Mouse (Mus musculus): Measurements from ENCODE around the gene Adgrl2. TPM values are rescaled to one million over a fixed set of nuclear protein-coding genes. Genes with fewer than 3 reads are reported as not detected.

Gene Adgrl2
- polyA plus RNA-seq, 1 experiment = 90.3 TPM

GRCm38 (mm10) chr3:148916226-148916625, 74.1 kb downstream of the Adgrl2 start:
- Histone ChIP-seq H3K4me3 (ENCODE audit: insufficient read depth, low read length) (no peak overlapping the region), H3K4me1 (ENCODE audit: control insufficient read depth, insufficient read depth, low read length) (peaks cover 6% of the 10 kb centered on the region; the same call in 1 of the 2 replicates), H3K27ac (ENCODE audit: insufficient read depth, low read length) (no peak overlapping the region)
- no peak for TF ChIP-seq POLR2A (IDR thresholded peaks at IDR 0.05; ENCODE audit: extremely low read depth, insufficient read depth, low read length)
- TF ChIP-seq CTCF (IDR thresholded peaks at IDR 0.05; ENCODE audit: extremely low read depth, insufficient read depth, low read length) = no peak

GRCm38 (mm10) chr3:148912944-148913684, 77.2 kb downstream of the Adgrl2 start:
- Histone ChIP-seq H3K4me1 (ENCODE audit: control insufficient read depth, insufficient read depth, low read length) (peaks cover 5% of the 10 kb centered on the region; the same call in 1 of the 2 replicates), H3K4me3 (ENCODE audit: insufficient read depth, low read length) (no peak overlapping the region), H3K27ac (ENCODE audit: insufficient read depth, low read length) (no peak overlapping the region)
- TF ChIP-seq POLR2A (IDR thresholded peaks at IDR 0.05; ENCODE audit: extremely low read depth, insufficient read depth, low read length) (no peak), CTCF (IDR thresholded peaks at IDR 0.05; ENCODE audit: extremely low read depth, insufficient read depth, low read length) (no peak)

GRCm38 (mm10) chr3:148912536-148912935, 77.8 kb downstream of the Adgrl2 start:
- TF ChIP-seq POLR2A (IDR thresholded peaks at IDR 0.05; ENCODE audit: extremely low read depth, insufficient read depth, low read length) (no peak), CTCF (IDR thresholded peaks at IDR 0.05; ENCODE audit: extremely low read depth, insufficient read depth, low read length) (no peak)
- peaks cover 3% of the 10 kb centered on the region; the same call in 1 of the 2 replicates for H3K4me1 ChIP-seq (ENCODE audit: control insufficient read depth, insufficient read depth, low read length)
- no peak overlapping the region for H3K4me3 ChIP-seq (ENCODE audit: insufficient read depth, low read length)
- H3K27ac ChIP-seq (ENCODE audit: insufficient read depth, low read length) = no peak overlapping the region

- H3K4me3 ChIP-seq (ENCODE audit: insufficient read depth, low read length) = no peak overlapping the region
- TF ChIP-seq POLR2A (IDR thresholded peaks at IDR 0.05; ENCODE audit: extremely low read depth, insufficient read depth, low read length) (no peak), CTCF (IDR thresholded peaks at IDR 0.05; ENCODE audit: extremely low read depth, insufficient read depth, low read length) (no peak)
- no peak overlapping the region for H3K27ac ChIP-seq (ENCODE audit: insufficient read depth, low read length)
- peaks cover 9% of the 10 kb centered on the region for H3K4me1 ChIP-seq (ENCODE audit: control insufficient read depth, insufficient read depth, low read length)
These were observed 82.5 kb downstream of the Adgrl2 start for GRCm38 (mm10) chr3:148907873-148908272.

- H3K4me1 ChIP-seq (ENCODE audit: control insufficient read depth, insufficient read depth, low read length) = peaks cover 9% of the 10 kb centered on the region
- H3K4me3 ChIP-seq (ENCODE audit: insufficient read depth, low read length) = no peak overlapping the region
- TF ChIP-seq POLR2A (IDR thresholded peaks at IDR 0.05; ENCODE audit: extremely low read depth, insufficient read depth, low read length) = no peak
- H3K27ac ChIP-seq (ENCODE audit: insufficient read depth, low read length) = no peak overlapping the region
These were observed 83.2 kb downstream of the Adgrl2 start for GRCm38 (mm10) chr3:148907024-148907778.

GRCm38 (mm10) chr3:148905906-148906779, 84.2 kb downstream of the Adgrl2 start:
- Histone ChIP-seq H3K4me3 (ENCODE audit: insufficient read depth, low read length) (no peak overlapping the region), H3K27ac (ENCODE audit: insufficient read depth, low read length) (0 out of 2 replicates have a peak overlapping the region, but pooled peaks have one; percentile 2), H3K4me1 (ENCODE audit: control insufficient read depth, insufficient read depth, low read length) (peaks cover 9% of the 10 kb centered on the region)
- no peak for TF ChIP-seq POLR2A (IDR thresholded peaks at IDR 0.05; ENCODE audit: extremely low read depth, insufficient read depth, low read length)
- no peak for TF ChIP-seq CTCF (IDR thresholded peaks at IDR 0.05; ENCODE audit: extremely low read depth, insufficient read depth, low read length)

GRCm38 (mm10) chr3:148905435-148905834, 84.9 kb downstream of the Adgrl2 start:
- Histone ChIP-seq H3K4me1 (ENCODE audit: control insufficient read depth, insufficient read depth, low read length) (peaks cover 9% of the 10 kb centered on the region), H3K27ac (ENCODE audit: insufficient read depth, low read length) (no peak overlapping the region), H3K4me3 (ENCODE audit: insufficient read depth, low read length) (no peak overlapping the region)
- TF ChIP-seq POLR2A (IDR thresholded peaks at IDR 0.05; ENCODE audit: extremely low read depth, insufficient read depth, low read length) (no peak), CTCF (IDR thresholded peaks at IDR 0.05; ENCODE audit: extremely low read depth, insufficient read depth, low read length) (no peak)

GRCm38 (mm10) chr3:148899857-148900256, 90.5 kb downstream of the Adgrl2 start:
- H3K4me3 ChIP-seq (ENCODE audit: insufficient read depth, low read length) = no peak overlapping the region
- peak overlapping the region; percentile 86; the same call in 1 of the 2 replicates for H3K27ac ChIP-seq (ENCODE audit: insufficient read depth, low read length)
- TF ChIP-seq CTCF (IDR thresholded peaks at IDR 0.05; ENCODE audit: extremely low read depth, insufficient read depth, low read length) (no peak), POLR2A (IDR thresholded peaks at IDR 0.05; ENCODE audit: extremely low read depth, insufficient read depth, low read length) (no peak)
- H3K4me1 ChIP-seq (ENCODE audit: control insufficient read depth, insufficient read depth, low read length) = peaks cover 3% of the 10 kb centered on the region; the same call in 1 of the 2 replicates

- no peak overlapping the region for H3K27ac ChIP-seq (ENCODE audit: insufficient read depth, low read length)
- TF ChIP-seq CTCF (IDR thresholded peaks at IDR 0.05; ENCODE audit: extremely low read depth, insufficient read depth, low read length) (no peak), POLR2A (IDR thresholded peaks at IDR 0.05; ENCODE audit: extremely low read depth, insufficient read depth, low read length) (no peak)
- peaks cover 3% of the 10 kb centered on the region; the same call in 1 of the 2 replicates for H3K4me1 ChIP-seq (ENCODE audit: control insufficient read depth, insufficient read depth, low read length)
- no peak overlapping the region for H3K4me3 ChIP-seq (ENCODE audit: insufficient read depth, low read length)
These were observed 90.9 kb downstream of the Adgrl2 start for GRCm38 (mm10) chr3:148899416-148899815.

Measured in cortical plate, adult 2 months (tissue).